Mouse (Mus musculus): ENCODE measurements at regions not wholly inside any gene's neighbourhood (a gene's known extent, or its start where the extent isn't known, plus 50 kb on each side); places are given as distances from the start of the nearest gene placed in this dataset.

GRCm38 (mm10) chr11:111155023-111155422 lies 89.1 kb downstream of the Kcnj2 start:
- no peak for DNase-seq (ENCODE audit: low spot score)

DNA sequence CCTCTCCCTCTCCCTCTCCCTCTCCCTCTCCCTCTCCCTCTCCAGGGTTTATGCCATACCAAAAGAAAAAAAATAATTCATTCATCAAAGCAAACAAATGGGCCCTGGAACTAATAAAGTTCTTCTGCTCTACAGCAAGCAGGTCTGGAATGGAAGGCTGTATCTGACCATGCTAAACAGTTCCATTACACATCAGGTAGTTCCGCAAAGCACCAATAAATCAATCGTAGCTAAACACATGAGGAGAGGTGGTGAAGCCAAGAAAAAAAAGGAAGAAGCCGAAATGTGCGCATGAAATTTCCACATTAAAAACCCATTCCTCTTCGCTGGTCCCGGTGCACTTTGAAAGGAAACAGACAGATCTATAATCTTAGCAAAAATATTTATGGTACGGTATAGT lies 89.8 kb downstream of the Kcnj2 start:
- no peak for DNase-seq (ENCODE audit: low spot score)

GRCm38 (mm10) chr11:111159299-111159698 lies 93.3 kb downstream of the Kcnj2 start:
- DNase-seq (ENCODE audit: low spot score): no peak

DNA sequence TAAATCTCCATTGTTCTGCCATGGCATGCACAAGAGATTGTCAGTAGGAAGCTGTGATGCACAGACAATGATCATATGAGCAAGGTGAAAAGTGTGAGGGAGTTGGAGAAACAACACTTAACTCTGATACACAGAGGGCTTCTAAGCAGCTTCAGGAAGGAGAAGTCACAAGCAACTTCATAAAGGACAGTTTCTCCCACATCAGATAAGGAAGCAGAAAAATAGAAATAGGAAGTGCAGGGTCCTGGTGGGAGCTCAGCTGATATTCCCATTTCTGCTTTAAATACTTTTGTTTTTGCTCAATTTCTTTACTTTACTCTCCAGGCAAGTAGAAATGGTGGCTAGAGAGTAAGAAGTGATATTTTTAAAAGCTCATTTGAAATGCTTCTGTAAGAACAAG lies 98.9 kb downstream of the Kcnj2 start:
- no peak for DNase-seq (ENCODE audit: low spot score)

DNA sequence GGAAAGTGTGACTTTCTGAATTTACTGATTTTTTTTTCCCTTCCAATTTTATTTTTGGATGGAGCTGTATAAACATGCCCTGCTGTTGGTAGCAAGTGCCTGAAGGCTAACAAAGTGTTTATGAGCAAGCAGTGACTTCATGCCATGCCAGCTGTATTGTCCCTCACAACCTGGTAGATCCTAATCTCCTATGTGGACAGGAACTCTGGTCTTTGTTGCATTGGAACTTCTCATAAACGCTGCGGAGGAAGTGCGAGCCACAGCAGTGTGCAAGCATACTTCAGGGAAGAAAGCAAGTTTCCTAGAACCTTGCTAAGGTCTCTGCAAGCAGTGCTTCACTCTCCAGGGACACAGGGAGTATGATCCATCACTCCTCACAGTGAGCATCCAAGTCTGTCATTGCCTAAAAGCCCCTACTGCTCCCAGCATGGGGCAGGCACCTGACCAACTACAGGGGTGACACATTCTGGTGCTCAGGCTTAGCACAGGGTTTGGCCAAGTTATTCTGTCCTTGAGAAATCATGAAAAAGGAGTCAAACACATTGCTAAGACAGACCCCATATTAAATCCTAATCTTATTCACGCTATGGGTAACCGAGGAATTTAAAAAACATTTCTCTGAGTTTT lies 104.3 kb downstream of the Kcnj2 start:
- DNase-seq (ENCODE audit: low spot score): no peak

GRCm38 (mm10) chr11:111173525-111173924 lies 107.6 kb downstream of the Kcnj2 start:
- no peak for DNase-seq (ENCODE audit: low spot score)

GRCm38 (mm10) chr11:111175566-111175965 lies 109.6 kb downstream of the Kcnj2 start:
- no peak for DNase-seq (ENCODE audit: low spot score)

- no peak for DNase-seq (ENCODE audit: low spot score)
Observed at GRCm38 (mm10) chr11:111177516-111177915, 111.6 kb downstream of the Kcnj2 start.

GRCm38 (mm10) chr11:111197422-111197821 lies 131.5 kb downstream of the Kcnj2 start:
- no peak for DNase-seq (ENCODE audit: low spot score)

- no peak for DNase-seq (ENCODE audit: low spot score)
Observed at GRCm38 (mm10) chr11:111200512-111200911, 134.5 kb downstream of the Kcnj2 start.

- DNase-seq (ENCODE audit: low spot score): no peak
Observed at GRCm38 (mm10) chr11:111202780-111203179, 136.8 kb downstream of the Kcnj2 start.

DNA sequence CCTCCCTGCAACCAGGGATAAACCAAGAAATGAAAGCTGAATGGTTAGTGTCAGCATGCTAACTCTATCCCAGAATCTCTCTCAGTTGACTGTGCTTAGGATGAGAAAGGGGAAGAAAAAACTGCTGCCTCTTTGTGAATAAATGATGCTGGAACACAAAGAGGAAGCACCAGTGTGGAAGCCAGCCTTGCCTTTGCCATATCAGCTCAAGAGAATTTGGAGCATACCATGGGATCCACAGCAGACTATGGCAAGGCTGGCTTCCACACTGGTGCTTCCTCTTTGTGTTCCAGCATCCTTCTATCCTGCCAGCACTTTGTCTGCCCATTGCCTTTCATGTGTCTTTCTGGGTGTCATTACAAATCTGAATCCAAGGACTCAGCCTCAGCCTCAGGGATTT lies 144.6 kb downstream of the Kcnj2 start:
- no peak for DNase-seq (ENCODE audit: low spot score)

GRCm38 (mm10) chr11:111212038-111212701 lies 146.2 kb downstream of the Kcnj2 start:
- no peak for DNase-seq (ENCODE audit: low spot score)

DNA sequence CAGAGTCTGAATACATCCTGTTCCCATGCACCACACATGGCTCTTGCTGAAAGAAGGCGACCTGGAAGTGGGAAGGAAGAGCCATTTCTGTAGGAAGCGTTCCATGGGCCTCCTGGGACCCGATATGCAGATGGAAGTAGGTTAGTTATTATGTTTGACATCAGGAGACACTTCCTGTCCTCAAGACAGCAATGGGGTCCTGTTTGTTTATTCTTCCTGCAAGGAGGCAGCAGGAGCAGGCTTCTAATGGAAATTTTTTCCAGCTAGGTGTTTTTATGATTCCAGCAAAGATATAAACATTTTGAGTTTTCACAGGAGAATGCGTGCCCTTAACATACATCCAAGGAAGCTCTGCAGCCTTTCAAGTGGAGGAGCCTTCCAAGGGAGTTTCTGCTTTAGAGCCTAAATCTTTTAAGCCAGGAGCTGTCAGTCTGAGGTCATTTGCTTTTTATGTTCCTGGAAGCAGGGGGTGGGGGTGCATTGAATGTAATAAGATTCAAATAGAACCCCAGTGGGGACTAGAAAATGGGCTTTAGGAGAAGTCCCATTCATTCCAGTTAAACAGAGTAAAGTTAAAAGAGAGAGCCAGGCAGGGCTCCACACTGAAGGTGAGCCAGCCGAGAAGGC lies 146.9 kb downstream of the Kcnj2 start:
- no peak for DNase-seq (ENCODE audit: low spot score)

- DNase-seq (ENCODE audit: low spot score): no peak
Observed at GRCm38 (mm10) chr11:111215006-111215405, 149.0 kb downstream of the Kcnj2 start.

DNA sequence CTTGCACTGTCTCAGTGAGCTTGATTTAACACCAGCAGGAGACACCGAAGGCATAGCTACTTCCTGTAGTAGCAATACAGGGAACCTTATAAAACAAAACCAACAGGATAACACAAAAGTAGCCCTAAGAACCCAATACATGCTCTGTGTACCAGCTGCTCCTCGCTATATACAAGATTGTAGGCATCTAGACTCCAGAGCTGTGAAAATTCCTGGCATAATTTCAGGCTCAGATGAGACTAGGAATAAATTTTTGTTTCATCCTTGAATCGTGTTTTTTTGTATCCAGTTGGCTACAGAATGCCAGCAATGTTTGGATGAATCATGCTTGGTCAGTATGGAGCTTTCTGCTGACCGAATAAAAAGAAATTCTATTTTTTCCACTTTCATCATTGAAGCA lies 157.9 kb downstream of the Kcnj2 start:
- DNase-seq (ENCODE audit: low spot score): no peak

DNA sequence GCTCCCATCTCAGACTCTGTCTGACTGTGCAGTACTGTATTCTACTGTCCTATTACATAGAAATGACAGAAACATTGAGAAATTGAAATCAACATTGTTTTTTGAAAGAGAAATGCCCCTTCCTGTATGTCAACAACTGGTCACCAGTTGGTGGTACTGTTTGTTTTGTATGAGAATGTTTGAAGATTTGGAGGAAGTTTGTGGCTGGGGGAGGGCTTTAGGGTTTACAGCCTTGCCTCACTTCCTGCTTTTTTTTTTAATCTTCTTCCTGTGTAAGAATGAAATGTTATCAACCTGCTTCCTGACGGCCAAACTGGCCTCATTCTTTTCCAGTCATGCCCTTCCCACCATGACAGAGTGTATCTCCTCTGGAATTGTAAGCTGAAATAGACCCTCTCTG lies 161.3 kb downstream of the Kcnj2 start:
- no peak for DNase-seq (ENCODE audit: low spot score)

DNA sequence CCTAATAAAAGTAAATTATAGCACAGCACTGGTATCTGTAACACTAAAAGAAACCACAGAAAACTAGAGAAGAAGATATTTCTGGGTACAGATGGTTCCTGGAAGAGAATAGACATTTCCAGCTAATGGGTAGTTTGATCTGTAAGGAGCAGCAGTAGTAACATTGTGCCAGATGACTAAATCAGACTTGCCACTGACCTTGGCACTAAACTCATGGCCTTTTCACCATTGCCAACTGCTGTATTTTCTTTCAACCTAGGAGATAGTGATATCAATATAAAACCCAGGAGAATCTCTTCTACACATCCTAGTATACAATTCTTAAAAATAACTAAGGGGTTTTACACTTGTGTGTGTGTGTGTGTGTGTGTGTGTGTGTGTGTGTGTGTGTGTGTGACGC lies 170.8 kb downstream of the Kcnj2 start:
- DNase-seq (ENCODE audit: low spot score): no peak

DNA sequence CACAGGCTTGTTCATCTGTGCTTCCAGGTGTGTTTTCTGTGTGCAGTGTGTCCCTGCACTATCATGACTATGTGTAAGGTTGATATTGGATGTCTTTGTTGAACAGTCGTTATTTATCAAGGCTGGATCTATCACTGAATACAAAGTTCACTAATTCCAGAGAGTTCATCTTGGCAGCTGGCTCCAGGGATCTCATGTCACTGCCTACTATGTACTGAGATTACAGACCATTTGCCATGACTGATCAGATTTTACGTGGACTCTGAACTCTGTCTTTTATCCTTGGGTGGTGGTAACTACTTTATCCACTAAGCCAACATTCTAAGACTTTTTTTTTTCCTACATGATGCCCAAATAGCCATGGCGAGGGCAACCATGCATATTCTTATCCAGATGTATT lies 173.8 kb downstream of the Kcnj2 start:
- DNase-seq (ENCODE audit: low spot score): no peak

GRCm38 (mm10) chr11:111252226-111252625 lies 186.3 kb downstream of the Kcnj2 start:
- DNase-seq (ENCODE audit: low spot score): no peak

- no peak for DNase-seq (ENCODE audit: low spot score)
Observed at GRCm38 (mm10) chr11:111256596-111256995, 190.6 kb downstream of the Kcnj2 start.

GRCm38 (mm10) chr11:111260691-111261383 lies 194.9 kb downstream of the Kcnj2 start:
- no peak for DNase-seq (ENCODE audit: low spot score)

- no peak for DNase-seq (ENCODE audit: low spot score)
Observed at GRCm38 (mm10) chr11:111273651-111274050, 207.7 kb downstream of the Kcnj2 start.

Data from c-Kit-positive CD71-positive TER-119-positive erythroid progenitor cells, embryonic 14.5 days (primary cell).